Mouse (Mus musculus): ENCODE measurements around the gene Grm6. TPM values are rescaled to one million over a fixed set of nuclear protein-coding genes. Genes with fewer than 3 reads are reported as not detected.

The Grm6 gene
- total and polyA plus RNA-seq, 3 experiments: 0.08 to 1.0 (median 0.23) TPM

GRCm38 (mm10) chr11:50827010-50827953, 23.2 kb upstream of the Grm6 start, which contains the start of gene Zfp354c:
TSS of gene Zfp354c (minus strand) at chr11:50827724.
- dilution Hi-C loops (cut with MboI; ENCODE audit: extremely low pct_ligation_motif_present, extremely low pct_unique_long_range_greater_than_20kb, low sequenced_read_pairs) (no loop called here), in situ Hi-C loops (cut with MboI; ENCODE audit: low pct_ligation_motif_present, low pct_unique_long_range_greater_than_20kb, low sequenced_read_pairs) (no loop called here)
- Histone ChIP-seq H3K79me2 (replicated peaks; ENCODE audit: control insufficient read depth, extremely low read depth, insufficient read depth, poor library complexity, severe bottlenecking) (no peaks in the 10 kb centered on the region), H3K4me1 (ENCODE audit: control insufficient read depth in 1 of 2, insufficient read depth in 2 of 2) (peaks cover 3 to 13% of the 10 kb centered on the region in 2 experiments; a peak in 3 of 4 replicates), H3K4me3 (replicated peaks in 1 of 3; ENCODE audit: low read depth in 2 of 3, low read length in 2 of 3, poor library complexity in 1 of 3) (peak within 1 kb of the TSS; percentile 57 to 96 (median 65)), H3K9ac (ENCODE audit: insufficient read depth, low read depth) (peak within 1 kb of the TSS; percentile 62), H3K27ac (ENCODE audit: insufficient read depth, low read depth) (no peak within 1 kb of the TSS), H3K27me3 (replicated peaks) (no peaks in the 10 kb centered on the region), H3K36me3 (replicated peaks in 1 of 2; ENCODE audit: control insufficient read depth in 1 of 2, insufficient read depth in 1 of 2, low read length in 1 of 2) (peaks cover 0 to 4% of the 10 kb centered on the region in 2 experiments), H3K4me2 (ENCODE audit: insufficient read depth, low read depth, poor library complexity, severe bottlenecking) (peak within 1 kb of the TSS; percentile 98), H3K9me3 (replicated peaks; ENCODE audit: low read length) (peaks cover under 1% of the 10 kb centered on the region)
- TF ChIP-seq ETS1 (conservative IDR thresholded peaks at IDR 0.05; ENCODE audit: low read depth, low read length) (no peak), USF1 (IDR thresholded peaks at IDR 0.05; ENCODE audit: low read depth, low read length) (no peak), E2F4 (IDR thresholded peaks at IDR 0.05; ENCODE audit: insufficient replicate concordance, low read depth, low read length) (no peak), ELF1 (IDR thresholded peaks at IDR 0.05; ENCODE audit: low read depth, low read length) (peak; percentile 63), IRF4 (IDR thresholded peaks at IDR 0.05; ENCODE audit: low read depth, low read length) (peak; percentile 53; the same call in 1 of the 2 replicates), TCF12 (IDR thresholded peaks at IDR 0.05; ENCODE audit: low read depth, low read length) (peak; percentile 80), MYC (IDR thresholded peaks at IDR 0.05; ENCODE audit: low read depth, low read length) (peak; percentile 53; the same call in 1 of the 2 replicates), NELFE (IDR thresholded peaks at IDR 0.05; ENCODE audit: low read depth, low read length) (peak; percentile 88), JUN (IDR thresholded peaks at IDR 0.05; ENCODE audit: insufficient read depth, low read depth, low read length) (no peak), ZMIZ1 (IDR thresholded peaks at IDR 0.05; ENCODE audit: low read depth, low read length) (peak; percentile 74; the same call in 1 of the 2 replicates), RAD21 (IDR thresholded peaks at IDR 0.05; ENCODE audit: low read depth, low read length) (no peak; the same call in none of the 2 replicates), BHLHE40 (IDR thresholded peaks at IDR 0.05; ENCODE audit: low read depth, low read length) (no peak), KAT2A (IDR thresholded peaks at IDR 0.05; ENCODE audit: insufficient replicate concordance, low read length) (peak; percentile 96; the same call in 1 of the 2 replicates), NRF1 (IDR thresholded peaks at IDR 0.05; ENCODE audit: low read depth, low read length) (peak; percentile 47), TBP (conservative IDR thresholded peaks at IDR 0.05; ENCODE audit: low read depth, low read length) (peak; percentile 72), MEF2A (IDR thresholded peaks at IDR 0.05; ENCODE audit: borderline replicate concordance, low read depth, low read length) (peak; percentile 75), POLR2AphosphoS2 (IDR thresholded peaks at IDR 0.05; ENCODE audit: low read depth, low read length) (peak; percentile 57; the same call in 1 of the 2 replicates), MXI1 (IDR thresholded peaks at IDR 0.05; ENCODE audit: low read depth, low read length) (peak; percentile 43), GABPA (IDR thresholded peaks at IDR 0.05; ENCODE audit: insufficient replicate concordance, low read depth, low read length) (peak; percentile 73; the same call in 1 of the 2 replicates), MAX (IDR thresholded peaks at IDR 0.05; ENCODE audit: low read length) (peak; percentile 49; the same call in 1 of the 2 replicates), SIN3A (IDR thresholded peaks at IDR 0.05; ENCODE audit: low read length) (peak; percentile 57; the same call in 1 of the 2 replicates), HCFC1 (IDR thresholded peaks at IDR 0.05; ENCODE audit: low read depth, low read length) (peak; percentile 100), POLR2A (IDR thresholded peaks at IDR 0.05; ENCODE audit: low read depth, low read length) (peak; percentile 83)
- DNase-seq (ENCODE audit: extremely low read depth): peak; percentile 85

Data from CH12.LX (cell line).